Mouse (Mus musculus): Measurements from ENCODE around the gene Igdcc3. TPM values are rescaled to one million over a fixed set of nuclear protein-coding genes. Genes with fewer than 3 reads are reported as not detected.
A peak's percentile ranks its signal among the peaks of the same experiment; 100 is the strongest.
"Not testable (repeated sequence)": the region's sequence is repeated elsewhere in the genome, so short reads cannot be mapped to it uniquely, and the experiment has no call there.

Gene Igdcc3
- polyA plus RNA-seq, 1 experiment from 2014 or later: 2.0 TPM

DNA sequence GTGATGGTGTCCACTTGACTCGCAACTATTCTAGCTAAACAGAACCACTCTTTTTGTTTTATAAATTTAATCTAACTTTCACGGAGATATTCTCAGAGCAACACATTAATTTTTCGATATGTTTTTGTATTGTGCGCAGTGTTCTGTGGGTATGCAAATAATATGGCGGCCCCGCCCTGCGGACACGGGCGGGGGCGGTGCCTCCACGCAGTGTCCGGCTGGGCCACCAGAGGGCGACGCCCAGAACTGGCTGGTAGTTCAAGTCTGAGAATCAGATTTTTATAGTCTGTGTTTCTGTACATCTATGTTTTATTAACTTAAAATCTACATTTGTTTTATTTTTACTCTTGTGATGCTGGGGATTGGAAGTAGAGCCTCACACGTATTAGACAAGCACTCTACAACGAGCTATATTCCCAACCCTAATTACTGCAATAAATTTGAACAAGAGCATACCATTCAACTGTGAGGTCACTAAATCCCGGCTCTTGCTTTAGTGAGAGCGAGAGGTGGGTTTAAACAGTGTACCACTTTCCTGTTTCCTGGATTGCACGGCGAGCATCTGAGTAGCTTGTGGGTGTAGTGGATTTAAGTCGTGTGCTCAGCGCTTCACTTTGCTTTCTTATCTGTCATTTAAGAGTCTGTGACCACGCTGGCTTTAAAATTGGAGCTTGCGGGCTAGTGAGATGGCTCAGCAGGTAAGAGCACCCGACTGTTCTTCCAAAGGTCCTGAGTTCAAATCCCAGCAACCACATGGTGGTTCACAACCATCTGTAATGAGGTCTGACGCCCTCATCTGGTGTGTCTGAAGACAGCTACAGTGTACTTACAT lies 56.0 kb downstream of the Igdcc3 start:
- no peaks in the 10 kb centered on the region for H3K9me3 ChIP-seq
- ATAC-seq (ENCODE audit: borderline replicate concordance, extremely low read depth, low FRiP score, low TSS enrichment): peak; percentile 84
- no peak overlapping the region; the same call in 1 of the 2 replicates for H3K9ac ChIP-seq
- H3K36me3 ChIP-seq: no peaks in the 10 kb centered on the region
- H3K27me3 ChIP-seq: no peaks in the 10 kb centered on the region
- peak overlapping the region; percentile 88 for H3K27ac ChIP-seq
- peaks cover 37% of the 10 kb centered on the region for H3K4me1 ChIP-seq
- peak overlapping the region; percentile 21; the same call in 1 of the 2 replicates for H3K4me2 ChIP-seq
- WGBS: 12% methylated on average over 26 of the region's 26 CpGs
- H3K4me3 ChIP-seq: peak overlapping the region; percentile 20

DNA sequence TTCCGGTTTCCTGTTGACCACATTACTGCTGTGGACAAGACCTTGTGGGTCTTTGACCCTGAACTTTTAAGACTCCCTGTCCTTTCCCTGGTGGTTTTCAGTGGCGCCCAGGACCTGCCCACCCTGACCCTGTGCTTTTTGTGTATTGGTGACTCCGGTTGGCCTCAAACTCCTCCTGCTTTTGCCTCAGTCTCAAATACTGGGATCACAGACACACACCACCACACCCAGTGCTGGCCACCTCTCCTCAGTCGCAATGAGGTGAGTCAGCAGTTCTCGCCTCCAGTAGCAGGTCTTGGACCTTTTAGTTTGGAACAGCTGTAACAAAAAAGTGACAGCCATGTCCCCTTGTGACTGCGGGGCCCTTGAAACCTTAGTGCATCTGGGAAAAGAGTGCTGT lies 56.8 kb downstream of the Igdcc3 start:
- H3K4me3 ChIP-seq: no peak overlapping the region
- no peak overlapping the region for H3K4me2 ChIP-seq
- peaks cover 32% of the 10 kb centered on the region for H3K4me1 ChIP-seq
- 80% methylated on average over 6 of the region's 6 CpGs for WGBS
- H3K9ac ChIP-seq: no peak overlapping the region
- ATAC-seq (ENCODE audit: borderline replicate concordance, extremely low read depth, low FRiP score, low TSS enrichment): no peak
- no peaks in the 10 kb centered on the region for H3K27me3 ChIP-seq
- no peaks in the 10 kb centered on the region for H3K36me3 ChIP-seq
- H3K9me3 ChIP-seq: no peaks in the 10 kb centered on the region
- no peak overlapping the region for H3K27ac ChIP-seq

DNA sequence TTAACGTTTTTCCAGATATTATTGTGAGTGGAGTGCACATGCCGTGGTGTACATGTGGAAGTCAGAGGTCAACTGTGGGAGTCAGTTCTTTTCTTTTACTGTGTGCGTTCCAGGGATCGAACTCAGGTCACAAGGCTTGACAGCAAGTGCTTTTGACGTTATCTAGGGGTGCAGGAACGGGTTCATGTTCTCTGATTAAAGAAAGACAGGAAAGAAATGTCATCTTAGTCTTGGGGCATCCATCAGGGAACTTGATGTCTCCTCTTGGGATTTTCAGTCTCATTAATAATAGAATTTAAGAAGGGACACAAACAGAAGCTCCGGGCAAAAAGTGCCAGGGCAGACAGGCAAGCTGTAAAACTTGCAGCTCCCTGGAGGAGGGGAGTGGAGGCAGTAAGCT lies 58.7 kb downstream of the Igdcc3 start:
- Histone ChIP-seq H3K4me3 (no peak overlapping the region), H3K9ac (no peak overlapping the region), H3K9me3 (no peaks in the 10 kb centered on the region), H3K36me3 (no peaks in the 10 kb centered on the region), H3K4me2 (no peak overlapping the region), H3K27ac (0 out of 2 replicates have a peak overlapping the region, but pooled peaks have one; percentile 76), H3K4me1 (peaks cover 24% of the 10 kb centered on the region), H3K27me3 (no peaks in the 10 kb centered on the region)
- ATAC-seq (ENCODE audit: borderline replicate concordance, extremely low read depth, low FRiP score, low TSS enrichment): no peak
- 24% methylated on average over 7 of the region's 7 CpGs for WGBS

DNA sequence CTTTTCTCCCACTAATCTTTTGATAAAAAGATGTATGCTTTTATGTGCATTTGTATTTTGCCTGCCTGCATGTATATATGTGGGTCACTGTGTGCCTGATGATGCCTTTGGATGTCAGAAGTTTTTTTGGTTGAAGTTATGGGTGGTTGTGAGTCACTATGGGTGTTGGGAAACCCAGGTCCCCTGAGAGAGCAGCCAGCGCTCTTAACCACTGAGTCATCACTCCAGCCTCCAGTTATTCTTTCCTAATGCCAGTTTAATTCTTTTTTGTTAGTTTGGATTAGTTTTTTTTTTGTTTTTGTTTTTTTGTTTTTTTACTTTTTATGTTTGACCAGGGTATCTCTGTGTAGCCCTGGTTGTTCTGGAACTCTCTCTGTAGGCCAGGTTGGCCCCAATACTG lies 59.6 kb downstream of the Igdcc3 start:
- H3K9me3 ChIP-seq: no peaks in the 10 kb centered on the region
- no peak for ATAC-seq (ENCODE audit: borderline replicate concordance, extremely low read depth, low FRiP score, low TSS enrichment)
- 58% methylated on average over 1 of the region's 1 CpGs for WGBS
- no peaks in the 10 kb centered on the region for H3K36me3 ChIP-seq
- H3K9ac ChIP-seq: no peak overlapping the region
- H3K27ac ChIP-seq: peak overlapping the region; percentile 76
- H3K4me2 ChIP-seq: no peak overlapping the region
- H3K4me1 ChIP-seq: peaks cover 15% of the 10 kb centered on the region
- H3K4me3 ChIP-seq: no peak overlapping the region
- H3K27me3 ChIP-seq: no peaks in the 10 kb centered on the region

DNA sequence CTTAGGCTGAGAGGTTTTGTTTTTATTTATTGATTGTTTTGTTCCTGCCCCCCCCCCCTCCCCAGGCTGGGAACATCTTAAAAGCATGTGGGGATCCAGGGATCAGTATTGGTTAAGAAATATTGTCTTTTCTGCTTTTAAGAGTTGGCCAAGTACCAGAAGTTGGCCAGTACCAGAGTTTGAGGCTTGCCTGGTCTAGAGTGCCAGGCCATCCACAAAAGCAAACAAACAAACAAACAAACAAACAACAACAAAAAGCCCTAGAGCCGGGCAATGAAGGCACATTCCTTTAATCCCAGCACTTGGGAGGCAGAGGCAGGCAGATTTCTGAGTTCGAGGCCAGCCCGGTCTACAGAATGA lies 60.0 kb downstream of the Igdcc3 start:
- no peaks in the 10 kb centered on the region for H3K27me3 ChIP-seq
- H3K9ac ChIP-seq: no peak overlapping the region
- H3K4me3 ChIP-seq: no peak overlapping the region
- ATAC-seq (ENCODE audit: borderline replicate concordance, extremely low read depth, low FRiP score, low TSS enrichment): no peak
- 30% methylated on average over 3 of the region's 3 CpGs for WGBS
- H3K36me3 ChIP-seq: no peaks in the 10 kb centered on the region
- H3K27ac ChIP-seq: peak overlapping the region; percentile 76
- H3K9me3 ChIP-seq: no peaks in the 10 kb centered on the region
- peaks cover 11% of the 10 kb centered on the region for H3K4me1 ChIP-seq
- no peak overlapping the region for H3K4me2 ChIP-seq

DNA sequence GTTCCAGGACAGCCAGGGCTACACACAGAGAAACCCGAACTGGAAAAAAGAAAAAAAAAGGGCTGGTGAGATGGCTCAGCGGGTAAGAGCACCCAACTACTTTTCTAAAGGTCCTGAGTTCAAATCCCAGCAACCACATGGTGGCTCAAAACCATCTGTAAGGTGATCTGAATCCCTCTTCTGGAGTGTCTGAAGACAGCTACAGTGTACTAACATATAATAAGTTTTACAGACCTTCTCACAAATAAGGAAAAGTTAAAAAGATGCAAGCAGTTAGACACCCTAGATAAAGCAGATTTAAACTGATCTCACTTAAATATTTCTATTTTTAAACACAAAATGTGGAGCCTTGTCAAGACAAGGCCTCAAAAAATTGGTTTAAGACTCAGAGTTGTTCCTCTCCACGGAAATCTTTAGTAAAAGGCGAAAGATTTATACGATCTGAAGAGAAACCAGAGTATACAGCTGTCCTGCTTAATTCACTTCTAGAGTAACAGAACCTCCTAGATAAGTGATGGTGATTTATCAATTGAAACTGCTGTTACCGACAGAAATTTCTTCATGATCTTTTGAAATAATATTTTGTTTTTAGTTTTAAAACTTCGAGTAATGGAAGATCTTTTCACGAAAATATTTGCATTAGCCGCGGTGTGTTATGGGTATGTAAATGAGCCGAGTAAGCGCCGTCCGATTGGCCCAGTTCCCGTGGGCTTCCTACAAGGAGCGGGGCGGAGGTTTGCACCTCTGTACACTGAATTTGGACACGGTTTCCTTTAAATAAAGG lies 60.6 kb downstream of the Igdcc3 start:
- Histone ChIP-seq H3K4me2 (peak overlapping the region; percentile 63), H3K4me3 (peak overlapping the region; percentile 40), H3K4me1 (peaks cover 8% of the 10 kb centered on the region), H3K36me3 (no peaks in the 10 kb centered on the region), H3K9me3 (no peaks in the 10 kb centered on the region), H3K9ac (peak overlapping the region; percentile 49), H3K27me3 (no peaks in the 10 kb centered on the region), H3K27ac (peak overlapping the region; percentile 76)
- peak; percentile 92 for ATAC-seq (ENCODE audit: borderline replicate concordance, extremely low read depth, low FRiP score, low TSS enrichment)
- WGBS: under 1% methylated on average over 18 of the region's 18 CpGs

DNA sequence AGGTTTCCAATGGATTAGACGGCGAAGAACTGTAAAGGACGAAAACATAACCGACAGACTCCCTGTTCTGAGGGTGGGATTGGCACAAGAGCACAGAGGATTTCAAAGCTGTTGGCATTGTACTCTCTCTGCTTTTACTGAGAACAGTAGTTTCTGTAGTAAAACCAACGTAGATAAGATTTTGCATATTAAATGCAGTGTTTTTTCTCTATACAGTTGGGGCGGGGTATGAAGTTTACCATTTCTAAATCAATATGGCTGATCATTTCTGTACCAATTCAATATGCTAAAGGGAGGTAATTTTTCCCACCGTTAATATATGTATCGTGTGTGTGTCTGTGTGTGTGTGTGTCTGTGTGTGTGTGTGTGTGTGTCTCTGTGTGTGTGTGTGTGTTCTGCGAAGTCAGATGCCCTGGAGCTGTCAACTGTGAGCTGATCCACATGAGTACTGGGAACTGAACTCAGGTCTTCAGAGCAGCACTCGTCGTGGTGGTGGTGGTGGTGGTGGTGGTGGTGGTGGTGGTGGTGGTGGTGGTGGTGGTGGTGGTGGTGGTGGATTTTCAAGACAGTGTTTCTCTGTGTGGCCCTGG lies 61.3 kb downstream of the Igdcc3 start:
- H3K4me1 ChIP-seq: peaks cover 4% of the 10 kb centered on the region
- H3K4me2 ChIP-seq: peak overlapping the region; percentile 63
- no peaks in the 10 kb centered on the region for H3K9me3 ChIP-seq
- WGBS: 24% methylated on average over 11 of the region's 11 CpGs
- H3K27me3 ChIP-seq: no peaks in the 10 kb centered on the region
- H3K9ac ChIP-seq: peak overlapping the region; percentile 49
- H3K36me3 ChIP-seq: no peaks in the 10 kb centered on the region
- peak overlapping the region; percentile 40 for H3K4me3 ChIP-seq
- no peak for ATAC-seq (ENCODE audit: borderline replicate concordance, extremely low read depth, low FRiP score, low TSS enrichment)
- peak overlapping the region; percentile 76 for H3K27ac ChIP-seq

DNA sequence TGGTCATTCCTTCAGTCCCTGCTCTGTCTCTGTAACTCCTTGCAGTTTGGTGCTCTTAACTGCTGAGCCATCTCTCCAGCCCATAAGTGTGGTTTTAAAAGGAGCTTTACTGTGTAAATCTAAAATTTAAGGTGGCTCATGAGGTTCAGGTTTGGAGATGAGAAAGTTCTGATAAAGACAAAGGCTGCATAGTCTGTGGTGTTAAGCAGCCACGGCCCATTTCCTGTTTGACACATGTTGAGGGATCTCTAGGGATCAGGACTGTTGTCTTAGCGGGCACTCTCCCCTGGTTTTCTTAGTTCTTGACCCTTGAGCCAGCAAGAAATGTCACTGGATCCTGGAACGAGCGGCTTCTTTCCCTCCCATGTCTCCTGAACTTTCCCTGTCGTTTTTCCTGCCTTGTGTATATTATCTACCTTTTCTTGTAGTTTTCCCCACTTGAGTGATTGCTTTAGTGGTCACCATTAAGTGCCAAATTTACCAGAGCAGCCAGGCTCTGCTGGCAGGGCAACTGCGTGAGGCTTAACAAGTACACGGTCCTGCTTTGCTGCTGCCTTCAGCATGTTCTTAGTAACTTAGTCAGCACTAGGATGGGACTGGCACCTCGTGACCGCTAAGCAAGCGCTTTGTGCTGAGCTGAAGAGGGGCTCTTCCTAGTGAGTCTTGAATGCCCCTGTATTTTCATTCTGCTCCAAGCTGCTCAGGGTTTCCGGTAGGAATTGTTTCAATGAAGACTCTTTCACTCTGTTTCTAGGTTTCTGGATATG lies 64.2 kb downstream of the Igdcc3 start:
- Histone ChIP-seq H3K9me3 (no peaks in the 10 kb centered on the region), H3K4me1 (peaks cover 2% of the 10 kb centered on the region; the same call in 1 of the 2 replicates), H3K9ac (no peak overlapping the region), H3K27me3 (no peaks in the 10 kb centered on the region), H3K36me3 (no peaks in the 10 kb centered on the region), H3K4me3 (no peak overlapping the region), H3K27ac (no peak overlapping the region), H3K4me2 (no peak overlapping the region)
- 57% methylated on average over 11 of the region's 11 CpGs for WGBS
- no peak for ATAC-seq (ENCODE audit: borderline replicate concordance, extremely low read depth, low FRiP score, low TSS enrichment)

DNA sequence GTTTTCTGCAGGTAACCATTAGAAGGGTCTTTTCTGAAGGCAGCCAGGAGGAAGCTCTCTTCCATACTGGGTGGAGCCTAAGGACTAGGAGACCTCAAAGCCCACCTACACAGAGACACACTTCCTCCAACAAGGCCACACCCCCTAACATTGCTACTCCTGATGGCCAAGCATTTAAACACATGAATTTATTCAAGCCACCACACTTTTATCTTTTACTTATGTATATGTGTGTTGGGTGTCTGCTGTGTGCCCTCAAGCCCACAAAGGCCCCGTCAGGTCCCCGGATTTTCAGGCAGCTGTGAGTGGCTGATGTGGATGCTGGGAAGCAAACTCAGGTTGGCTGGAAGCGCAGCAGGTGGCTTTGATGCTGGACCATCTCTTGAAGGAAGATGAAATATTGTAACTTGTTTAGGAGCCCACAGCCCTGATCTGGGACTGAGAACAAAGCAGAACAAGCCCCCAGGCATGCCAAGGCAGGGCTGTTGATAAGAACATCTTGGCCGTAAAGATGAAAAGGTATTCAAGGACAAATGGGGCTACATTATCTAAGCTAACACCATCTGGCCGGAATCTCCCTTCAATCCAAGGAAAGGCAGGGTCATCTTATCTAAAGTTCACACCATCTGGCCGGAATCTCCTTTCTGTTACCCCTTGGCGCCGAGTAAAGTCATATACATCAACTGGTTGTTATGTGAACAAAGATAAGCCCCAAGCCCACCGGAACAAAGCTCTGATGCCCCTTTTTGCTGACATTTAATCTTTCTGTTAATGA lies 66.2 kb downstream of the Igdcc3 start:
- not testable (repeated sequence) for H3K4me2 ChIP-seq; H3K4me3 ChIP-seq; H3K27ac ChIP-seq; H3K9me3 ChIP-seq; H3K9ac ChIP-seq; H3K36me3 ChIP-seq; H3K4me1 ChIP-seq; ATAC-seq (ENCODE audit: borderline replicate concordance, extremely low read depth, low FRiP score, low TSS enrichment); H3K27me3 ChIP-seq
- 75% methylated on average over 9 of the region's 9 CpGs for WGBS

DNA sequence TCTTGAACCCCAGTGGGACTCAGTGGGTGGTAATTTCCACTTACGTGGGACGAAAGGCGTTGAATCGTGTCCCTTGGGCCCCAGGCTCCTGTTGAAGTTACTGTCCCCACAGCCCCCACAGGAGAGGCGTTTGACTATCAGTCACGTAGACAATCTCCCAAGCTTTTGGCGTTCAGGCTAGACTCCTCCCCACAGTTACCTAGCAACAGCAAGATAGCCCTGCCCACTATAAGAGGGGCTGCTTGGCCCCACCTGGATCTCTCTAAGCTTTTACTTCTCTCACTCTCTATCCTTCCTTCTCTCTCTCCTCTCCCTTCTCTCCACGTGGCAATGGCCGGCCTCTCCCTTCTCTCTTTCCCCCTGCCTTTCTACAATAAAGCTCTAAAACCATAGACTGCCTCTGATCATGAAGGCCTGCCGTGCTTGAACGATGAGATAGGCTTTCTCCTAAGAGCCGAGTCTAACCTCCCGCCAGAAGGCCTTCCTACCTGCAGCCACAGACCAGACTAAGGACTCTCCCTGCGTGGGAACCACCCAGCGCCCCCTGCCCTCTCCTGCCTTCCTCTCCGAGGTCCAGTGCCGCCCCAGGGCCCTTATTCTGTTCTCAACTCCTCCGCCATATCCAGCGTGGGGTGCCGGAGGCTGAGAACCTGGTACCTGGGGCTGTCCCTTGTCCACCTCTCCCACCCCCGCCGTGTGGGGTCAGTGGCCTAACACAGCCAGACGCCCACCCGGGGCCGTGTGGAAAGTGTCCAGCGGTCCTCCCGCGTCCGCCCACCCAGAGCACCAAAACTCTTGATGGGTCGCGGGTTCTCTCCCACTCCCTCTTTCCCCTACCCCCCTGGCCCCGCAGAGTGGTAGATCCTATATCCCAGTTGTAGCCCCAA lies 67.5 kb downstream of the Igdcc3 start:
- Histone ChIP-seq H3K4me2 (no peak overlapping the region), H3K27me3 (no peaks in the 10 kb centered on the region), H3K9me3 (no peaks in the 10 kb centered on the region), H3K4me3 (no peak overlapping the region), H3K27ac (no peak overlapping the region), H3K36me3 (no peaks in the 10 kb centered on the region), H3K4me1 (no peaks in the 10 kb centered on the region), H3K9ac (no peak overlapping the region)
- ATAC-seq (ENCODE audit: borderline replicate concordance, extremely low read depth, low FRiP score, low TSS enrichment): no peak
- 87% methylated on average over 32 of the region's 32 CpGs for WGBS
